In the genomic region with DNA sequence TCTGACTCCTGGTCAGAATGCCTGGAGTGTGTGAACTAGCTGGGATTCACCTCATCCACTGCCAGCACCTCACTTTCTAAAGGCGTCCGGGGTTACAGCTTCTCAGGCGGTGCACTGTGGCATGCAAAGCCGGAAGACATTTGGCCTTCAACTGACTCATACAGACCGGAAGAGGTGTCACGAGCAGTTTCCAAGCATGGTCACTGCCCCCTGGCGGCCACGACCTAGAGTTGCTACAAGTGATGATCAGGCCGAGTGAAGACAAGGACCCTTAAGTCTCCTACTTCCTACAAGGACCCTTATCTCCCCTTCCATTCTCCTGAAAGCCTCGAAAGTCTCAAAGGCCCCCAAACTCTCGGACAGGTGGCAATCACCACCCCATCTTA, we compare ENCODE assay signal across 8 mouse cellular contexts. TPM values are rescaled to one million over a fixed set of nuclear protein-coding genes. Genes with fewer than 3 reads are reported as not detected.
A peak's percentile ranks its signal among the peaks of the same experiment; 100 is the strongest.
DNase-seq lines count a peak whose midpoint lies in the region; ATAC-seq and TF ChIP-seq lines count a peak whose summit lies in the region.

No protein-coding gene starts in this region.

- H3K4me2 ChIP-seq in heart, embryonic 14.5 days (ENCODE audit: low read length), result peak overlapping the region; percentile 92
- H3K4me2 ChIP-seq in liver, embryonic 12.5 days, result peak overlapping the region; percentile 92
- H3K4me2 ChIP-seq in stomach, embryonic 14.5 days (replicated peaks; ENCODE audit: low read depth, low read length), result peak overlapping the region; percentile 94

- peak; percentile 97 for TF ChIP-seq CTCF in brain, embryonic 14.5 days (IDR thresholded peaks at IDR 0.05; ENCODE audit: borderline replicate concordance, extremely low read depth, insufficient read depth, insufficient read length)

- H3K27me3 ChIP-seq in heart, embryonic 14.5 days (ENCODE audit: control insufficient read depth, insufficient read depth, low read length), result no peaks in the 10 kb centered on the region
- H3K27me3 ChIP-seq in liver, embryonic 12.5 days (replicated peaks), result no peaks in the 10 kb centered on the region
- H3K27me3 ChIP-seq in stomach, embryonic 14.5 days (ENCODE audit: control insufficient read depth, insufficient read depth, low read length), result no peaks in the 10 kb centered on the region

- under 1% methylated on average over 11 of the region's 11 CpGs for WGBS in heart, embryonic 14.5 days
- under 1% methylated on average over 11 of the region's 11 CpGs for WGBS in liver, embryonic 12.5 days (ENCODE audit: insufficient replicate concordance)
- 0% methylated on average over 11 of the region's 11 CpGs for WGBS in stomach, embryonic 14.5 days

- peak; percentile 96 for DNase-seq in brain, embryonic 14.5 days (ENCODE audit: low read depth)
- peak; percentile 80 for DNase-seq in fibroblast of lung, adult 2 months (ENCODE audit: low read depth)
- peak; percentile 89 for DNase-seq in kidney, postnatal 10 days
- peak; percentile 93 for DNase-seq in naive thymus-derived CD4-positive, alpha-beta T cell, adult 2 months (ENCODE audit: low read depth)

- peak overlapping the region; percentile 84 to 90 for H3K4me3 ChIP-seq in heart, embryonic 14.5 days (ENCODE audit: control insufficient read depth in 1 of 2, insufficient read depth in 1 of 2, low read depth in 1 of 2, low read length in 2 of 2)
- peak overlapping the region; percentile 80 for H3K4me3 ChIP-seq in liver, embryonic 12.5 days
- H3K4me3 ChIP-seq in stomach, embryonic 14.5 days (ENCODE audit: low read depth, low read length), result peak overlapping the region; percentile 87

- H3K9me3 ChIP-seq in heart, embryonic 14.5 days (ENCODE audit: control insufficient read depth, low read length), result no peaks in the 10 kb centered on the region
- H3K9me3 ChIP-seq in liver, embryonic 12.5 days (replicated peaks), result no peaks in the 10 kb centered on the region
- H3K9me3 ChIP-seq in stomach, embryonic 14.5 days (ENCODE audit: control insufficient read depth, low read depth, low read length), result no peaks in the 10 kb centered on the region

- peak overlapping the region; percentile 94 for H3K9ac ChIP-seq in heart, embryonic 14.5 days (ENCODE audit: low read length)
- H3K9ac ChIP-seq in liver, embryonic 12.5 days, result peak overlapping the region; percentile 83
- H3K9ac ChIP-seq in stomach, embryonic 14.5 days (replicated peaks; ENCODE audit: low read depth, low read length), result peak overlapping the region; percentile 92

- TF ChIP-seq POLR2A in brain, embryonic 14.5 days (IDR thresholded peaks at IDR 0.05; ENCODE audit: borderline replicate concordance, extremely low read depth, insufficient read depth, insufficient read length, poor library complexity, severe bottlenecking), result no peak

- ATAC-seq in CD4-positive, CD25-positive, alpha-beta regulatory T cell, adult 4 months, result peak; percentile 90
- ATAC-seq in heart, embryonic 14.5 days (ENCODE audit: insufficient number of reproducible peaks, insufficient read depth, low FRiP score, low read depth), result peak; percentile 72
- ATAC-seq in liver, embryonic 12.5 days, result peak; percentile 79
- peak; percentile 80 for ATAC-seq in stomach, embryonic 14.5 days (ENCODE audit: insufficient number of reproducible peaks, insufficient read depth, low FRiP score, low read depth)

- H3K36me3 ChIP-seq in heart, embryonic 14.5 days (ENCODE audit: control insufficient read depth, insufficient read depth, low read length), result peaks cover 30% of the 10 kb centered on the region
- H3K36me3 ChIP-seq in liver, embryonic 12.5 days, result peaks cover 26% of the 10 kb centered on the region
- H3K36me3 ChIP-seq in stomach, embryonic 14.5 days (ENCODE audit: control insufficient read depth, insufficient read depth, low read length), result peaks cover 26% of the 10 kb centered on the region

- H3K27ac ChIP-seq in heart, embryonic 14.5 days (replicated peaks in 1 of 2; ENCODE audit: control insufficient read depth in 1 of 2, insufficient read depth in 1 of 2, low read depth in 2 of 2, low read length in 2 of 2), result peak overlapping the region; percentile 90 to 95
- peak overlapping the region; percentile 95 for H3K27ac ChIP-seq in liver, embryonic 12.5 days
- peak overlapping the region; percentile 94 for H3K27ac ChIP-seq in stomach, embryonic 14.5 days (ENCODE audit: low read length)

- H3K4me1 ChIP-seq in heart, embryonic 14.5 days (ENCODE audit: control insufficient read depth in 2 of 2, insufficient read depth in 2 of 2, low read length in 2 of 2), result peaks cover 25 to 37% of the 10 kb centered on the region in 2 experiments
- peaks cover 57% of the 10 kb centered on the region for H3K4me1 ChIP-seq in liver, embryonic 12.5 days
- H3K4me1 ChIP-seq in stomach, embryonic 14.5 days (ENCODE audit: control insufficient read depth, insufficient read depth, low read length), result peaks cover 25% of the 10 kb centered on the region

RNA-seq across cellular contexts. Expression of a gene that starts 3.7 kb away (rescaled TPM):
- polyA plus RNA-seq in CD4-positive, CD25-positive, alpha-beta regulatory T cell, adult 4 months (2017; shearing (Covaris generic)), result 100 to 1,000 TPM; 178 to 280 TPM
- 125 and 204 TPM in 2 replicates for polyA plus RNA-seq in brain, embryonic 14.5 days (2012; rRNA removed)
- polyA plus RNA-seq in heart, embryonic 14.5 days (2014; fragmentation: Nextera tagmentation; extraction: Ambion mirVana), result 72.1 and 72.2 TPM in 2 replicates
- 30.7 and 32.7 TPM in 2 replicates for polyA plus RNA-seq in liver, embryonic 12.5 days (2016; fragmentation: Nextera tagmentation; extraction: Ambion mirVana)
- 56.3 and 56.8 TPM in 2 replicates for polyA plus RNA-seq in stomach, embryonic 14.5 days (2014; fragmentation: Nextera tagmentation; extraction: Ambion mirVana)

RNA-seq across cellular contexts. Expression of a gene that starts 10.7 kb away (rescaled TPM):
- 100 to 1,000 TPM in 1 of 2 experiments, 10 to 100 TPM in 1; 86.8 to 115 TPM for polyA plus RNA-seq in CD4-positive, CD25-positive, alpha-beta regulatory T cell, adult 4 months (2017; shearing (Covaris generic))
- 30.9 and 44.4 TPM in 2 replicates for polyA plus RNA-seq in brain, embryonic 14.5 days (2012; rRNA removed)
- polyA plus RNA-seq in heart, embryonic 14.5 days (2014; fragmentation: Nextera tagmentation; extraction: Ambion mirVana), result 41.1 and 43.0 TPM in 2 replicates
- polyA plus RNA-seq in liver, embryonic 12.5 days (2016; fragmentation: Nextera tagmentation; extraction: Ambion mirVana), result 45.6 and 48.2 TPM in 2 replicates
- 57.9 and 60.2 TPM in 2 replicates for polyA plus RNA-seq in stomach, embryonic 14.5 days (2014; fragmentation: Nextera tagmentation; extraction: Ambion mirVana)

RNA-seq across cellular contexts. Expression of a gene that starts 11.6 kb away (rescaled TPM):
- 10 to 100 TPM; 19.0 to 45.0 TPM for polyA plus RNA-seq in CD4-positive, CD25-positive, alpha-beta regulatory T cell, adult 4 months (2017; shearing (Covaris generic))
- 105 and 142 TPM in 2 replicates for polyA plus RNA-seq in brain, embryonic 14.5 days (2012; rRNA removed)
- polyA plus RNA-seq in heart, embryonic 14.5 days (2014; fragmentation: Nextera tagmentation; extraction: Ambion mirVana), result 29.3 and 32.0 TPM in 2 replicates
- polyA plus RNA-seq in liver, embryonic 12.5 days (2016; fragmentation: Nextera tagmentation; extraction: Ambion mirVana), result 22.2 and 23.4 TPM in 2 replicates
- 50.6 and 51.6 TPM in 2 replicates for polyA plus RNA-seq in stomach, embryonic 14.5 days (2014; fragmentation: Nextera tagmentation; extraction: Ambion mirVana)

RNA-seq across cellular contexts. Expression of a gene that starts 18.0 kb away (rescaled TPM):
- polyA plus RNA-seq in CD4-positive, CD25-positive, alpha-beta regulatory T cell, adult 4 months (2017; shearing (Covaris generic)), result 1 to 10 TPM; 5.9 to 7.1 TPM
- 161 and 163 TPM in 2 replicates for polyA plus RNA-seq in brain, embryonic 14.5 days (2012; rRNA removed)
- polyA plus RNA-seq in heart, embryonic 14.5 days (2014; fragmentation: Nextera tagmentation; extraction: Ambion mirVana), result 13.3 and 14.0 TPM in 2 replicates
- polyA plus RNA-seq in liver, embryonic 12.5 days (2016; fragmentation: Nextera tagmentation; extraction: Ambion mirVana), result 2.8 and 3.0 TPM in 2 replicates
- polyA plus RNA-seq in stomach, embryonic 14.5 days (2014; fragmentation: Nextera tagmentation; extraction: Ambion mirVana), result 33.1 and 35.0 TPM in 2 replicates

Comparison
In these comparisons a context has a peak if more than half of its experiments do, and no peak if none do; other contexts are left out.
1. Peak in every context shown above with its lines: DNase-seq, ATAC-seq, H3K4me3 ChIP-seq and H3K27ac ChIP-seq.